Mouse (Mus musculus) heart, embryonic 12.5 days (tissue): ENCODE measurements at regions not wholly inside any gene's neighbourhood (a gene's known extent, or its start where the extent isn't known, plus 50 kb on each side); places are given as distances from the start of the nearest gene placed in this dataset.
"Not testable (repeated sequence)": the region's sequence is repeated elsewhere in the genome, so short reads cannot be mapped to it uniquely, and the experiment has no call there.

Experiments used
- ATAC-seq: fragments of 200-750 bp; cut with Nextera tagmentation; 2 replicates; pipeline ENCODE4 v1.8.0; 2017; ENCODE audit warnings: moderate TSS enrichment, moderate library complexity; ENCODE audit not compliant: insufficient number of reproducible peaks, low FRiP score
- H3K27ac ChIP-seq: fragments of 300-500 bp; sonication (generic); 2 replicates; pipeline ENCODE4 v1.5.1; 2016; ENCODE audit warnings: mild to moderate bottlenecking, moderate library complexity; ENCODE audit not compliant: poor library complexity, severe bottlenecking
- H3K27me3 ChIP-seq: fragments of 300-500 bp; sonication (generic); replicated peaks from 2 replicates; pipeline ENCODE4 v1.6.1; 2016; ENCODE audit warnings: mild to moderate bottlenecking, moderate library complexity
- H3K36me3 ChIP-seq: fragments of 300-500 bp; sonication (generic); 2 replicates; pipeline ENCODE4 v1.6.1; 2016; ENCODE audit warnings: mild to moderate bottlenecking, moderate library complexity
- H3K4me1 ChIP-seq: fragments of 300-500 bp; sonication (generic); replicated peaks from 2 replicates; pipeline ENCODE4 v1.6.1; 2016; ENCODE audit warnings: mild to moderate bottlenecking
- H3K4me2 ChIP-seq: fragments of 300-500 bp; sonication (generic); 2 replicates; pipeline ENCODE4 v1.6.1; 2016; ENCODE audit warnings: mild to moderate bottlenecking, moderate library complexity
- H3K4me3 ChIP-seq: fragments of 300-500 bp; sonication (generic); 2 replicates; pipeline ENCODE4 v1.5.1; 2016; ENCODE audit warnings: mild to moderate bottlenecking
- H3K9ac ChIP-seq: fragments of 300-500 bp; sonication (generic); 2 replicates; pipeline ENCODE4 v1.6.1; 2016; ENCODE audit warnings: mild to moderate bottlenecking, moderate library complexity
- H3K9me3 ChIP-seq: fragments of 300-500 bp; sonication (generic); replicated peaks from 2 replicates; pipeline ENCODE4 v1.6.1; 2016; ENCODE audit warnings: mild to moderate bottlenecking, moderate library complexity
- WGBS: fragments of 180-500 bp; shearing (Covaris S2); methylation state at CpG from one replicate; pipeline ENCODE4 v1.1.7; 2016; 5-methylcytosine and 5-hydroxymethylcytosine counted together

DNA sequence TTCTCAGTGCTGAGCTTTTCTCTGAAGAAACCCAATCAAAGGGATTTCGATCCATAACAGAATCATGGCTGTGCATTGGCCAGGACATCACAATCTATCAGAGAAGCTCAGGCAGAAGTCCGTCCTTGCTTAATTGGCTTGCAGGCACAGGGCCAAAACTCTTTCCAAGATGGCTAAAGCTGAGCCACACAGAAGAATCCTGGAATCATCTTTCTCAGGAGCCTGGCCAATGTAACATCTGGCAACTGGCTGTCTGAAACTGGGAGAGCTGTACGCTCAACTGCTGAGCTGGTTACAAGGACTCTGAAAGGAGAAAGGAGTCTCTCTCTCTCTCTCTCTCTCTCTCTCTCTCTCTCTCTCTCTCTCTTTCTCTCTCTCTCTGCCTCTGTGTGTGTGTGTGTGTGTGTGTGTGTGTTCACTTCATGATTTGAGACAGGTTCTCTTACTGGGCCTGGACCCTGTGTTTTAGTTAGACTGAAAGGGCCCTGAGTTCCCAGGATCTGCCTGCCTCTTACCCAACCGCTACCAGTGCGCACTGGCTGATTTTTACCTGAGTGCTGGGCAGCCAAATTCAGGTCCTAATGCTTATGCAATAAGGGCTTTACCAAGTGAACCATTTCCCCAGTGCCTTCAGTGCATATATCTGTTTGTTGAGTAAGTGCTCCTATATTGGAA, 333.3 kb upstream of the Cwc22 start:
- Histone ChIP-seq H3K36me3 (no peaks in the 10 kb centered on the region), H3K4me1 (peaks cover 16% of the 10 kb centered on the region), H3K4me2 (no peak overlapping the region), H3K27ac (no peak overlapping the region; the same call in 1 of the 2 replicates), H3K9ac (no peak overlapping the region), H3K9me3 (no peaks in the 10 kb centered on the region), H3K27me3 (no peaks in the 10 kb centered on the region), H3K4me3 (no peak overlapping the region)
- WGBS = 70% methylated on average over 5 of the region's 5 CpGs
- no peak for ATAC-seq

DNA sequence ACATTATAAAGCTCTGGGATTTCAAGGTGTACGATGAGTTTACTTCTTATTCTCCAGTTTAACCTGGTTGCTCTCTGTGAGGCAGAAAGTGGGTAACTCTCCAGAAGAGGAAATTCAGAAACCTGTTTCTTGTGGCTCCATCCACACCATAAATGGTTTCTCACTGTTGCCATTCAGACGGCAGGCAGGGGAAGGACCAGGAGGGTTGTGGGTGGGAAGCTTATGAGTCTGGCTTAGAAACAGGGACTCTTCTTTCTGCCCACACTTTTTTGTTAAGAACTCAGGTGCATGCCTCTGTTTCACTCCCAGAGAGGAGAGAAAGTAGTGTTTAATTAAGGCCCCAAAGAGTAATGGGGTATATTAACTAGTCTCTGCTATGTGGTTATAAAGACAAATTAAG, 332.5 kb upstream of the Cwc22 start:
- Histone ChIP-seq H3K4me3 (no peak overlapping the region), H3K27me3 (no peaks in the 10 kb centered on the region), H3K9ac (no peak overlapping the region), H3K4me1 (peaks cover 11% of the 10 kb centered on the region), H3K27ac (no peak overlapping the region), H3K36me3 (no peaks in the 10 kb centered on the region), H3K4me2 (no peak overlapping the region), H3K9me3 (no peaks in the 10 kb centered on the region)
- WGBS = 72% methylated on average over 2 of the region's 2 CpGs
- ATAC-seq = no peak

- Histone ChIP-seq H3K9me3 (no peaks in the 10 kb centered on the region), H3K4me2 (no peak overlapping the region), H3K9ac (no peak overlapping the region), H3K27me3 (no peaks in the 10 kb centered on the region), H3K4me1 (peaks cover 7% of the 10 kb centered on the region; the same call in 1 of the 2 replicates), H3K4me3 (no peak overlapping the region), H3K36me3 (no peaks in the 10 kb centered on the region), H3K27ac (no peak overlapping the region)
- 67% methylated on average over 8 of the region's 8 CpGs for WGBS
- no peak for ATAC-seq
Observed at GRCm38 (mm10) chr2:78277699-78278098, 331.5 kb upstream of the Cwc22 start.

- Histone ChIP-seq H3K9ac (no peak overlapping the region), H3K27ac (no peak overlapping the region), H3K4me2 (no peak overlapping the region), H3K4me1 (peaks cover under 1% of the 10 kb centered on the region; the same call in 1 of the 2 replicates), H3K9me3 (no peaks in the 10 kb centered on the region), H3K36me3 (no peaks in the 10 kb centered on the region), H3K4me3 (no peak overlapping the region), H3K27me3 (no peaks in the 10 kb centered on the region)
- WGBS = 77% methylated on average over 5 of the region's 5 CpGs
- no peak for ATAC-seq
Observed at GRCm38 (mm10) chr2:78274122-78274521, 327.9 kb upstream of the Cwc22 start.

DNA sequence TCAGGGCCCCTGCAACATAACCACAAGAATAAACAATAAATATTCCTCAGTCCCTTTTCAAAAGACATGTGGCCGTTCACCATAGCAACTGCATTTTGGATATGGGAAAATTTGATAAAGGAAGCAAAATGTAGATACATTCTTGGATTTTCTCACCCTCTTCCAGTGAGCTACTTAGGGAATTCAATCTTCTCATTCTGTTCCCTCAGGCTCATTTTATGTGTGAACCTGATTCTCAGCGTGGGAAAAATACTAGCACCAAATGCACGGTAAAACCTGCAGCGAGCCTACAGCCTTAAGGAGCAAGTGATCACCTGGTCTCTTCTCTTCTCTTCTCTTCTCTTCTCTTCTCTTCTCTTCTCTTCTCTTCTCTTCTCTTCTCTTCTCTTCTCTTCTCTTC, 322.5 kb upstream of the Cwc22 start:
- H3K27me3 ChIP-seq = no peaks in the 10 kb centered on the region
- no peaks in the 10 kb centered on the region for H3K9me3 ChIP-seq
- no peak for ATAC-seq
- 79% methylated on average over 4 of the region's 4 CpGs for WGBS
- H3K4me2 ChIP-seq = no peak overlapping the region
- no peak overlapping the region for H3K27ac ChIP-seq
- no peaks in the 10 kb centered on the region for H3K36me3 ChIP-seq
- H3K4me1 ChIP-seq = no peaks in the 10 kb centered on the region
- H3K4me3 ChIP-seq = no peak overlapping the region
- no peak overlapping the region for H3K9ac ChIP-seq

DNA sequence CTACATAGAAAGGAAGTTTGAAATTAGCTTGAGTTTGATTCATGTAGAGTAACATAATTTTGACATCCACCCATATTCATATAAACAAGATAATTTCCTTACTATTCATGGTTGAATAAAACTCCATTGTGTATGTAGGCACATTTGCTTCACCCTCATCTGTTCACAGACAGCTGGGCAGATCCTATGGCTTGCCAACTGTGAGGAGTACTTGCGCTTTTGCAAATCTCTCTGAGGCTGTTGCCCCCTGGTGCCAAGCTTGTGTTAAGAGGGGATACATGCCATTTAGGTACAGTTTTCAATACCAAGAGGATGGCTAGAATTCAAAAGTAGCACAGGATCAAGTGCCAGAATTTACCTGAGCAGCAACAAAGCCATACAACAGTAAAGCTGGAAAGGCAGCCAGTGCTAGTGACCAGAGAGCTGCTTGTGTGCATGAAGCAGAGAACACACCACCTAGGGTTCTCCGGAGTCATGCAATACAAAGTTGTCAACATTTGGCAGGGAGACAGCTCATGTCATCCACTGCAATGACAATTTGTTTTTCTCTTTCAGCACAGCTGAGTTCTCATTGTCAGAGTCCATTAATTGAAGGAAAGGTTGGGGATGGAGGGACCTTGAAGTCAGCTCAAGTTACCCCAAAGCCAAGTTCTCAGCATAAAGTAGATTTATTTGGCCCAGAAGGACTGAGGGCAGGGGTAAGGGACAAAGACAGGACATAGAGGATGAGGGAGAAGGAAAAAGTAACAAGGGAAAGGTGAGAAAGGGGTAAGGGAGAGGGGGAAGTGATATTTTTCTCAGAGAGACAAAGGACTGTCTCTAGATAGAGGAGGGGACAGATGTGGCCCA, 321.6 kb upstream of the Cwc22 start:
- Histone ChIP-seq H3K36me3 (no peaks in the 10 kb centered on the region), H3K4me1 (no peaks in the 10 kb centered on the region), H3K4me2 (no peak overlapping the region), H3K9ac (no peak overlapping the region), H3K27me3 (no peaks in the 10 kb centered on the region), H3K27ac (no peak overlapping the region), H3K4me3 (no peak overlapping the region), H3K9me3 (0 out of 2 replicates have a peak, but pooled peaks cover 2% of the 10 kb centered on the region)
- no peak for ATAC-seq
- 90% methylated on average over 2 of the region's 2 CpGs for WGBS

- 77% methylated on average over 10 of the region's 10 CpGs for WGBS
- H3K9ac ChIP-seq = no peak overlapping the region
- no peaks in the 10 kb centered on the region for H3K36me3 ChIP-seq
- no peak overlapping the region for H3K4me3 ChIP-seq
- ATAC-seq = no peak
- no peak overlapping the region for H3K4me2 ChIP-seq
- no peak overlapping the region for H3K27ac ChIP-seq
- no peaks in the 10 kb centered on the region for H3K9me3 ChIP-seq
- no peaks in the 10 kb centered on the region for H3K27me3 ChIP-seq
- no peaks in the 10 kb centered on the region for H3K4me1 ChIP-seq
Observed at GRCm38 (mm10) chr2:78253601-78254097, 307.5 kb upstream of the Cwc22 start.

GRCm38 (mm10) chr2:78246354-78246753, 300.2 kb upstream of the Cwc22 start:
- ATAC-seq = no peak
- no peaks in the 10 kb centered on the region for H3K36me3 ChIP-seq
- no peak overlapping the region for H3K27ac ChIP-seq
- no peaks in the 10 kb centered on the region for H3K27me3 ChIP-seq
- no peaks in the 10 kb centered on the region for H3K9me3 ChIP-seq
- H3K4me2 ChIP-seq = no peak overlapping the region
- no peak overlapping the region for H3K9ac ChIP-seq
- no peaks in the 10 kb centered on the region for H3K4me1 ChIP-seq
- no peak overlapping the region for H3K4me3 ChIP-seq
- WGBS = 69% methylated on average over 5 of the region's 5 CpGs

- Histone ChIP-seq H3K9ac (no peak overlapping the region), H3K4me2 (no peak overlapping the region), H3K27ac (no peak overlapping the region), H3K36me3 (no peaks in the 10 kb centered on the region), H3K27me3 (no peaks in the 10 kb centered on the region), H3K4me3 (no peak overlapping the region), H3K4me1 (peaks cover 4% of the 10 kb centered on the region), H3K9me3 (no peaks in the 10 kb centered on the region)
- WGBS = 37% methylated on average over 2 of the region's 2 CpGs
- no peak for ATAC-seq
Observed at GRCm38 (mm10) chr2:78240299-78240698, 294.1 kb upstream of the Cwc22 start.

GRCm38 (mm10) chr2:78225383-78226100, 279.4 kb upstream of the Cwc22 start:
- not testable (repeated sequence) for H3K4me2 ChIP-seq, ATAC-seq, H3K9ac ChIP-seq, H3K4me3 ChIP-seq, H3K27me3 ChIP-seq, H3K27ac ChIP-seq, H3K4me1 ChIP-seq, H3K9me3 ChIP-seq, H3K36me3 ChIP-seq
- 75% methylated on average over 4 of the region's 4 CpGs for WGBS

- Histone ChIP-seq H3K36me3 (no peaks in the 10 kb centered on the region), H3K4me3 (no peak overlapping the region), H3K9me3 (no peaks in the 10 kb centered on the region), H3K9ac (no peak overlapping the region), H3K4me1 (no peaks in the 10 kb centered on the region), H3K27ac (no peak overlapping the region), H3K4me2 (no peak overlapping the region), H3K27me3 (no peaks in the 10 kb centered on the region)
- 56% methylated on average over 8 of the region's 8 CpGs for WGBS
- no peak for ATAC-seq
Observed at GRCm38 (mm10) chr2:78214469-78214868, 268.3 kb upstream of the Cwc22 start.
